Mouse (Mus musculus) heart, adult 2 months (tissue): Measurements from ENCODE around the gene Serpinf2.

ENCODE experiments used
- CTCF ChIP-seq: fragments of 200-600 bp; IDR thresholded peaks from 2 replicates; pipeline ENCODE4 v1.8.1; 2022; ENCODE audit warnings: antibody characterized with exemption, mild to moderate bottlenecking, moderate library complexity
- EP300 ChIP-seq: fragments of 200-500 bp; IDR thresholded peaks from 2 replicates; pipeline ENCODE4 v1.6.1; 2011; ENCODE audit warnings: low read depth, low read length, control low read depth; ENCODE audit not compliant: insufficient read depth

DNA sequence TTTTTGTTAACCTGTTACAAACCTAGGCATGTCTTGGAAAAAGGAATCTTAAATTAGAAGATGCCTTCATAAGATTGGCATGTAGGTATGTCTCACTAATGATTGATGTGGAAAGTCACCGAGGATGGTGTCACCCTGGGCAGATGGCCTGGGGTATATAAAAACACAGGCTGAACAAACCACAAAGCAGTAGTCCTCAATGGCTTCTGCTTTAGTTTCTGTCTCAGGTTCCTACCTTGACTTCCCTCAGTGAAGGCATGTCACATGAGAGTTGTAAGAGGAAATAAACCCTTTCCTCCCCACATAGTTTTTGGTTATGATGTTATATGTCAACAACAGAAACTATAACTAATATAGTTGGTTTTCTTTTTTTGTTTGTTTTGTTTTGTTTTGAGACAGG lies 43.8 kb downstream of the Serpinf2 start:
- TF ChIP-seq CTCF (no peak), EP300 (no peak)
